Mouse (Mus musculus): ENCODE measurements at regions not wholly inside any gene's neighbourhood (a gene's known extent, or its start where the extent isn't known, plus 50 kb on each side); places are given as distances from the start of the nearest gene placed in this dataset.

GRCm38 (mm10) chr1:42231897-42232296 lies 463.7 kb upstream of the Pou3f3 start:
- DNase-seq (ENCODE audit: low spot score in 2 of 2), result no peak

GRCm38 (mm10) chr1:42232716-42233115 lies 462.9 kb upstream of the Pou3f3 start:
- no peak for DNase-seq (ENCODE audit: low spot score in 2 of 2)

- no peak for DNase-seq (ENCODE audit: low spot score in 2 of 2)
Measured at GRCm38 (mm10) chr1:42233289-42233688, 462.3 kb upstream of the Pou3f3 start.

GRCm38 (mm10) chr1:42236466-42237010 lies 459.0 kb upstream of the Pou3f3 start:
- DNase-seq (ENCODE audit: low spot score in 2 of 2), result no peak

GRCm38 (mm10) chr1:42238408-42238807 lies 457.2 kb upstream of the Pou3f3 start:
- no peak for DNase-seq (ENCODE audit: low spot score in 2 of 2)

GRCm38 (mm10) chr1:42241172-42241571 lies 454.4 kb upstream of the Pou3f3 start:
- no peak for DNase-seq (ENCODE audit: low spot score in 2 of 2)

GRCm38 (mm10) chr1:42241601-42242220 lies 453.9 kb upstream of the Pou3f3 start:
- no peak for DNase-seq (ENCODE audit: low spot score in 2 of 2)

GRCm38 (mm10) chr1:42242586-42243457 lies 452.7 kb upstream of the Pou3f3 start:
- no peak for DNase-seq (ENCODE audit: low spot score in 2 of 2)

- no peak for DNase-seq (ENCODE audit: low spot score in 2 of 2)
Measured at GRCm38 (mm10) chr1:42243458-42243855, 452.1 kb upstream of the Pou3f3 start.

GRCm38 (mm10) chr1:42243878-42244277 lies 451.7 kb upstream of the Pou3f3 start:
- DNase-seq (ENCODE audit: low spot score in 2 of 2), result no peak

GRCm38 (mm10) chr1:42252386-42252785 lies 443.2 kb upstream of the Pou3f3 start:
- DNase-seq (ENCODE audit: low spot score in 2 of 2), result no peak

- no peak for DNase-seq (ENCODE audit: low spot score in 2 of 2)
Measured at GRCm38 (mm10) chr1:42253786-42254185, 441.8 kb upstream of the Pou3f3 start.

GRCm38 (mm10) chr1:42256911-42257595 lies 438.5 kb upstream of the Pou3f3 start:
- DNase-seq (ENCODE audit: low spot score in 2 of 2), result no peak

GRCm38 (mm10) chr1:42257801-42258593 lies 437.6 kb upstream of the Pou3f3 start:
- no peak for DNase-seq (ENCODE audit: low spot score in 2 of 2)

GRCm38 (mm10) chr1:42258594-42258910 lies 437.0 kb upstream of the Pou3f3 start:
- DNase-seq (ENCODE audit: low spot score in 2 of 2), result no peak

- peak in 1 of 2 experiments; percentile 10 for DNase-seq (ENCODE audit: low spot score in 2 of 2)
Measured at GRCm38 (mm10) chr1:42259216-42259977, 436.2 kb upstream of the Pou3f3 start.

GRCm38 (mm10) chr1:42260033-42260925 lies 435.3 kb upstream of the Pou3f3 start:
- no peak for DNase-seq (ENCODE audit: low spot score in 2 of 2)

- DNase-seq (ENCODE audit: low spot score in 2 of 2), result no peak
Measured at GRCm38 (mm10) chr1:42261031-42261430, 434.5 kb upstream of the Pou3f3 start.

GRCm38 (mm10) chr1:42261800-42262199 lies 433.8 kb upstream of the Pou3f3 start:
- DNase-seq (ENCODE audit: low spot score in 2 of 2), result peak in 1 of 2 experiments; percentile 2

- no peak for DNase-seq (ENCODE audit: low spot score in 2 of 2)
Measured at GRCm38 (mm10) chr1:42262606-42263005, 433.0 kb upstream of the Pou3f3 start.

All from urinary bladder, adult 18-20 months (tissue).